Mouse (Mus musculus) ES-E14 (cell line): Measurements from ENCODE around the gene Cldn20. TPM values are rescaled to one million over a fixed set of nuclear protein-coding genes. Genes with fewer than 3 reads are reported as not detected.
A peak's percentile ranks its signal among the peaks of the same experiment; 100 is the strongest.

Experiments
- DNase-seq: peaks from one replicate; pipeline ENCODE4 v3.0.0-alpha.2; 2013; ENCODE audit warnings: low read depth, low spot score
- H3K27ac ChIP-seq: 2 replicates; pipeline ENCODE4 v1.5.1; 2012; ENCODE audit warnings: low read depth, mild to moderate bottlenecking, low read length, moderate library complexity, mixed read lengths; ENCODE audit not compliant: poor library complexity, insufficient read depth, severe bottlenecking
- H3K36me3 ChIP-seq: 2 replicates; pipeline ENCODE4 v1.6.1; 2012; ENCODE audit warnings: mild to moderate bottlenecking, low read length, moderate library complexity, mixed read lengths; ENCODE audit not compliant: control insufficient read depth, poor library complexity, insufficient read depth, severe bottlenecking
- H3K4me1 ChIP-seq, 2 experiments: fragments of 150-350 bp in 1 of 2; sonication (generic) in 1 of 2; 2 replicates each; pipeline ENCODE4 v1.6.1; 2012; ENCODE audit warnings: low read length in 2 of 2, mild to moderate bottlenecking in 1 of 2, mixed read lengths in 1 of 2; ENCODE audit not compliant: control insufficient read depth in 2 of 2, insufficient read depth in 2 of 2, poor library complexity in 1 of 2
- H3K4me3 ChIP-seq, 2 experiments: fragments of 150-350 bp in 1 of 2; sonication (generic) in 1 of 2; 2 replicates each; pipeline ENCODE4 v1.5.1; 2012; ENCODE audit warnings: low read length in 2 of 2, low read depth in 1 of 2, mild to moderate bottlenecking in 1 of 2, mixed read lengths in 1 of 2; ENCODE audit not compliant: insufficient read depth in 1 of 2, poor library complexity in 1 of 2, severe bottlenecking in 1 of 2
- H3K9ac ChIP-seq: 2 replicates; pipeline ENCODE4 v1.6.1; 2012; ENCODE audit warnings: low read depth, mild to moderate bottlenecking, low read length, mixed read lengths; ENCODE audit not compliant: poor library complexity, insufficient read depth, severe bottlenecking
- H3K9me3 ChIP-seq: fragments of 150-350 bp; sonication (generic); 2 replicates; pipeline ENCODE4 v1.6.1; 2012; ENCODE audit warnings: low read depth, mild to moderate bottlenecking, low read length; ENCODE audit not compliant: control insufficient read depth, insufficient read depth
- CHD2 ChIP-seq: IDR thresholded peaks from 2 replicates; pipeline ENCODE4 v1.6.1; 2014; ENCODE audit warnings: mild to moderate bottlenecking, low read depth, low read length, inconsistent platforms
- HCFC1 ChIP-seq: IDR thresholded peaks from 2 replicates; pipeline ENCODE4 v1.6.1; 2012; ENCODE audit warnings: low read length, inconsistent platforms, borderline replicate concordance; ENCODE audit not compliant: insufficient read depth
- MAFK ChIP-seq: IDR thresholded peaks from 2 replicates; pipeline ENCODE4 v1.6.1; 2014; ENCODE audit warnings: mild to moderate bottlenecking, low read depth, low read length, inconsistent platforms; ENCODE audit not compliant: insufficient read depth
- ZC3H11A ChIP-seq: IDR thresholded peaks from 2 replicates; pipeline ENCODE4 v1.6.1; 2012; ENCODE audit warnings: low read depth, mild to moderate bottlenecking, inconsistent platforms, low read length, borderline replicate concordance
- ZNF384 ChIP-seq: IDR thresholded peaks from 2 replicates; pipeline ENCODE4 v1.6.1; 2012; ENCODE audit warnings: low read depth, low read length, inconsistent platforms
- in situ Hi-C, 2 experiments: fragments of 600-800 bp; cut with MboI; formaldehyde crosslinking; loops; one replicate each; pipeline ENCODE4 v1.15.1; 2025; ENCODE audit warnings: low sequenced_read_pairs in 2 of 2, inconsistent platforms in 1 of 2; ENCODE audit not compliant: unreplicated experiment in 2 of 2
- total RNA-seq: library from RNA; depleted of rRNA; stranded (reverse); fragments of 300-350 nt; gene quantifications from 2 replicates; pipeline ENCODE4 v1.2.3, GENCODE M21; 2012

Gene Cldn20
- total RNA-seq, 1 experiment: 0.58 TPM

DNA sequence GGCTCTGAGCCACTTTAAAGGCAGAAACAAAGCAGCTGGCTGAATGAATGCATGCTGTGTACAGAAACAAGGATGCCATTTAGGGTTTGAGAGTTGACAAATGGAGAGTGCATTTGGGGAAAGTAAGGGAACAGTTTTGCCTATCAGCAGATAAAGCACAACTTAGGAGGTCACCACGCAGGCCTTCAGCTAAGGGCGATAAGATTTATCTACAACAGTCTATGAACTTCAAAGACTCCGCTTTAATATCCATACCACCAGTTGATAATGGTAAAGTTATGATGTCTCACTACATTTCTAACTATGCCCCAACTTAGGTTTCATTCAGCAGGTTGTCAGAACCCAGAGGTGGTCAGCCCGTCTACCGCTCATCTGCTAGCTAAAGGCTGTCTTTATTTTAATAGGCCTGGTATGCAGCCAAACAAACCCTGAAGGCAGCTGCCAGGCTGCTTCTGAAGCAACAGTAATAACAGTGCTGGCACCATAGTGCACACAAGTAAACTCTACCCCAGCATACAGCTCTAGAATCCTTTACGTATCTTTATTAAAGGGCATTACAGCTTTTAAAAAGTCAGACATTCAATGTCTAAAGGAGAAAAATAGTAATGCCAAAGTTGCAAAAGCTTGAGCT is 4.4 kb upstream of the Cldn20 start:
- H3K9ac ChIP-seq: no peak overlapping the region
- in situ Hi-C loops: no loop called here
- no peak overlapping the region for H3K27ac ChIP-seq
- TF ChIP-seq CHD2 (no peak), HCFC1 (no peak), MAFK (no peak), ZNF384 (no peak), ZC3H11A (no peak)
- no peaks in the 10 kb centered on the region for H3K9me3 ChIP-seq
- peaks cover 0 to 2% of the 10 kb centered on the region in 2 experiments; a peak in 1 of 4 replicates for H3K4me1 ChIP-seq
- H3K4me3 ChIP-seq: no peak overlapping the region
- peaks cover 6% of the 10 kb centered on the region; the same call in 1 of the 2 replicates for H3K36me3 ChIP-seq
- no peak for DNase-seq

DNA sequence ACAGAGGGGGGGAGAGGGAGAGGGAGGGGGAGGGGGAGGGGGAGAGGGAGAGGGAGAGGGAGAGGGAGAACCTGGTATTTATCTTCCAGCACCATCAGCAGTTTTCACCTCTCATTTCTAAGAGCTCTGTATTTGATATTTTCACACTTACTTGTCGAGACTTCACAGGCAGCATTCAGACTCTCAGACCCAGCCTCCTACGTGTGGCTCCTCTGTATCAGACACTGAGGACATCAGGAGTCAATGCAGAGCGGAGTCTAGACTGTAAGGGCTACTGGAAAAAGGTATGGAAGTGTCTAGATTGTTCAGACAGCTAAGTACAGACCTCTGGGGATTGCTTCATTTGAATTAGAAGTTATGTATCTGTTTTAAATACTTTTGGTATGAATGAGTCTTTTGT is 2.8 kb upstream of the Cldn20 start:
- Histone ChIP-seq H3K9me3 (no peaks in the 10 kb centered on the region), H3K4me1 (peaks cover 0 to 2% of the 10 kb centered on the region in 2 experiments; a peak in 1 of 4 replicates), H3K4me3 (no peak overlapping the region), H3K9ac (no peak overlapping the region), H3K27ac (no peak overlapping the region), H3K36me3 (peaks cover 6% of the 10 kb centered on the region; the same call in 1 of the 2 replicates)
- in situ Hi-C loops: no loop called here
- DNase-seq: no peak
- no peak for TF ChIP-seq HCFC1
- TF ChIP-seq ZNF384: no peak
- no peak for TF ChIP-seq ZC3H11A
- no peak for TF ChIP-seq CHD2
- TF ChIP-seq MAFK: no peak

- no peak for TF ChIP-seq ZNF384
- H3K9me3 ChIP-seq: no peaks in the 10 kb centered on the region
- in situ Hi-C loops: no loop called here
These were observed 1.8 kb upstream of the Cldn20 start for GRCm38 (mm10) chr17:3530549-3530948.

GRCm38 (mm10) chr17:3531641-3532040 is 713 bp upstream of the Cldn20 start:
- H3K9ac ChIP-seq: no peak overlapping the region
- no peak overlapping the region for H3K27ac ChIP-seq
- peaks cover 0 to 2% of the 10 kb centered on the region in 2 experiments; a peak in 1 of 4 replicates for H3K4me1 ChIP-seq
- in situ Hi-C loops: no loop called here
- no peak for TF ChIP-seq CHD2
- no peak for TF ChIP-seq HCFC1
- TF ChIP-seq ZNF384: no peak
- TF ChIP-seq ZC3H11A: no peak
- TF ChIP-seq MAFK: no peak
- DNase-seq: no peak
- peaks cover 8% of the 10 kb centered on the region for H3K36me3 ChIP-seq
- H3K4me3 ChIP-seq: no peak overlapping the region
- no peaks in the 10 kb centered on the region for H3K9me3 ChIP-seq

More at GRCm38 (mm10) chr17:3530549-3530948, 1.8 kb upstream of the Cldn20 start:
- H3K4me3 ChIP-seq: no peak overlapping the region
- H3K4me1 ChIP-seq: peaks cover 0 to 2% of the 10 kb centered on the region in 2 experiments; a peak in 1 of 4 replicates
- H3K9ac ChIP-seq: no peak overlapping the region
- peak; percentile 36 for DNase-seq
- H3K27ac ChIP-seq: no peak overlapping the region
- peaks cover 7% of the 10 kb centered on the region; the same call in 1 of the 2 replicates for H3K36me3 ChIP-seq

DNA sequence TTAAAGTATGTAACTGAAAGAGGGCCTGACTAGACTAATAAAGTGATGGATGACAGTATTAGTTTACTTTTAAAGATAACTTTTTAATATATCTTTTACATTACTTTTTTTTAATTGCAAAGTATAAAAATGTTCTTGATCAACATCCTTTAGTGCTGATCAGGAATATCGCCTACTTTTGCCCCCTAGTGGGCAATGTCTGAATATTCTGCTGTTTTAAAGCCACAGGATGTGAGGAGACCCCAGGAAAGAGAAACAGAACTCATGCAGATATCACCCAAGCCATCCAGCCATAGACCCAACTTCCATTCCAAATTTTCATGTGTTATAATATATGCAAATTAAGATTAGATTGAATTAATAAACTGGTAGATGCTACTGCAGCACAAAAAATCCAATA is 1.1 kb downstream of the Cldn20 start:
- Histone ChIP-seq H3K36me3 (peaks cover 8% of the 10 kb centered on the region), H3K4me3 (no peak overlapping the region), H3K9ac (no peak overlapping the region), H3K27ac (no peak overlapping the region), H3K4me1 (peaks cover 0 to 2% of the 10 kb centered on the region in 2 experiments; a peak in 1 of 4 replicates), H3K9me3 (no peaks in the 10 kb centered on the region)
- in situ Hi-C loops: no loop called here
- DNase-seq: no peak
- TF ChIP-seq CHD2 (no peak), ZC3H11A (no peak), MAFK (no peak), HCFC1 (no peak), ZNF384 (no peak)
